Mouse (Mus musculus): ENCODE measurements around the gene Hmcn2. TPM values are rescaled to one million over a fixed set of nuclear protein-coding genes. Genes with fewer than 3 reads are reported as not detected.
A peak's percentile ranks its signal among the peaks of the same experiment; 100 is the strongest.

The Hmcn2 gene
- polyA plus RNA-seq, 1 experiment: 0.96 TPM

DNA sequence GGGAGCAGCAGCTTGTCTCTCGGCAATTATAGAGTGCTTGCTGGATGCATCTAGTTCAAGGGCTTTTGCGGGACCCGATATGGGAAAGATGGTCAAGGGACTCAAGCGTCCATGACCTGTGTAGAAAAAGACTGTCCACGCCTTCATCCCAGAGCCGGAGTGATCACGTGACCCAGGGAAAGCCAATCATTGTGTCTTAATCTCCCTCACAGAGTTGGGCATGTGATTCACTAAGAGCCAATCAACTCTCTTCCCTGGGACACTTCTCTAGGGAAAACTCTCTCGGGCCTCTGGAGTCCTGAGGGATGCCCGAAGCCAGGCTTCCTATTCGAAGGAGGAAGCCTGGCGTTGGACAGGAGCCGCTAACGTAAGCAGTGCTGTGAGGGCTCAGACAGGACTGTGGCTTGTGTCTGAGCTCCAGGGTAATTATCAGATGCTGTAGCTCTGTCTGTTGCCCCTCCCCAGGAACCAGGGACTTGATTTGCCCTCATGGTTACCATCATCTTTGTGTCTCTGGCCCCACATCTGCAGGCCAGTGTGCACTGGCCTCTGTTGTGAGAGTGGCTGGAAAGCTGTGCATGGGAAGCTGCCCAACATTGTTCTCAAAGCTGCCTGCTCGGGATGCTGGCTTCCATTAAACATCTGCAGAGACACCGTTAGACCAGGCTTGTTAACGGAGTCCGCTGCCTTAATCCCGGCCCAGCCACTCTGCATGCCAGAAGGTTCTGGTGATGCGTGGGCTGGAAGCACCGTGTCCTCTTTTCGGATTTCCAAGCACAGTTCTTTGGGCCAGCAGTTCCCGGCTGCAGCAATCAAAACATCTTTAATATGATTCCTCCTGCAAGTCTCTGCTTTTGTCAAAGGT, 9.2 kb upstream of the Hmcn2 start:
- TF ChIP-seq CTCF (IDR thresholded peaks at IDR 0.05; ENCODE audit: borderline replicate concordance, extremely low read depth, insufficient read depth, insufficient read length): no peak
- TF ChIP-seq POLR2A (IDR thresholded peaks at IDR 0.05; ENCODE audit: borderline replicate concordance, extremely low read depth, insufficient read depth, insufficient read length, poor library complexity, severe bottlenecking): no peak
- DNase-seq (ENCODE audit: low read depth): no peak

GRCm38 (mm10) chr2:31305684-31306083, 8.5 kb upstream of the Hmcn2 start:
- peak; percentile 37 for DNase-seq (ENCODE audit: low read depth)
- TF ChIP-seq POLR2A (IDR thresholded peaks at IDR 0.05; ENCODE audit: borderline replicate concordance, extremely low read depth, insufficient read depth, insufficient read length, poor library complexity, severe bottlenecking) (no peak), CTCF (IDR thresholded peaks at IDR 0.05; ENCODE audit: borderline replicate concordance, extremely low read depth, insufficient read depth, insufficient read length) (peak; percentile 64)

DNA sequence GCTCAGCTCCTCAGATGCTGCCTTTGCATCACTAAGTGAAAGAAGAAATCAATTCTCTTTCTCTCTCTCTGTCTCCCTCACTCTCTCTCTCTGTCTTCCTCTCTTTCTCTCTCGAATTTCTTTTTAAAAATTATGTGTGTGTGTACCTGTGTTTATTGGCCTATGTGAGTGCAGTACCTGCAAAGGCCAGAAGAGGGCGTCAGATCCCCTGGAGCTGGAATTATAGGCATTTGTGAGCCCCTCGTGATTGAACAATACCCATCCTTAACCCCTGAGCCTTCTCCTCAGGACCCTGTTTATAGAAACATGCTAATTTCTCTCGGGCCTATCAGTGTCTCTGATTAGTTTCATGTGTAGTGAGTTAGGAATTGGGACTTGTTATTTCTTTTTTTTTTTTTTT, 6.0 kb upstream of the Hmcn2 start:
- DNase-seq (ENCODE audit: low read depth): no peak
- TF ChIP-seq POLR2A (IDR thresholded peaks at IDR 0.05; ENCODE audit: borderline replicate concordance, extremely low read depth, insufficient read depth, insufficient read length, poor library complexity, severe bottlenecking) (no peak), CTCF (IDR thresholded peaks at IDR 0.05; ENCODE audit: borderline replicate concordance, extremely low read depth, insufficient read depth, insufficient read length) (peak; percentile 38; the same call in 1 of the 2 replicates)

DNA sequence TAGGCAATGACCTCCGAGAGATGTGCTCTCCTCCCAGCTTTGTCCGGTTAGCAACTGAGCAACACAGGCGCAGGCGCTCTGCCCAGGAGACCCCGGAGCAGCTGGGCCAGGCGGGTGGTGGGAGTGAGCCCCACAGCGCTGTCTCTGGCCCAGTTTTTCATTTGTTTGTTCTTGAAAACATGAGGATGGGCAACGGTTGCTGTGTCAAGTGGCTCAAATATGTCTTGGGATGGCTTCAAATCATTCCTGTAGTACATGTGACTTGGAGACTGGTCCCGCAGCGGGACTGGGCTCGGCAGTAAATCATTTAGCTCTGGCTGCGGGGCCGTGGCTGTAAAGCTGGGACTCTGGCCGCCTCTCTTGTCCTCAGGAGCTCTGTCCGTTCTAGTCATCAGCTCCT, 4.7 kb upstream of the Hmcn2 start:
- no peak for DNase-seq (ENCODE audit: low read depth)
- TF ChIP-seq CTCF (IDR thresholded peaks at IDR 0.05; ENCODE audit: borderline replicate concordance, extremely low read depth, insufficient read depth, insufficient read length) (no peak), POLR2A (IDR thresholded peaks at IDR 0.05; ENCODE audit: borderline replicate concordance, extremely low read depth, insufficient read depth, insufficient read length, poor library complexity, severe bottlenecking) (no peak)

DNA sequence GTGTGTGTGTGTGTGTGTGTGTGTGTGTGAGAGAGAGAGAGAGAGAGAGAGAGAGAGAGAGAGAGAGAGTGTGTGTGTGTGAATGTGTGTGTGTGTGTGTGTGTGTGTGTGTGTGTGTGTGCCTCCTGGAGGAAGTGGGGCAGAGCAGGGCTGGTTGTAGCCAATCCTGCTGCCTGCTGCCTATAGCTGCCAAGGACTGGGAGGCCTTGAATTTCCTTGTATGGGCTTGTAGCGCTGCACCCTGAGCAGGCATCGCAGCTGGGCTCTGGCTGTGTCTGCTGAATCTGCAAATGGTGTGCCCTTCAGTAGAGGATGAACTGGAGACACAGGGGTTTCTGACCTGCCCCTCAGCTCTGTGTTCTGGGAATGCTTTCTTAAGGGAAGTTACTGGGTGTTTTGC, 3.9 kb downstream of the Hmcn2 start:
- peak; percentile 49 for DNase-seq (ENCODE audit: low read depth)
- TF ChIP-seq POLR2A (IDR thresholded peaks at IDR 0.05; ENCODE audit: borderline replicate concordance, extremely low read depth, insufficient read depth, insufficient read length, poor library complexity, severe bottlenecking) (no peak), CTCF (IDR thresholded peaks at IDR 0.05; ENCODE audit: borderline replicate concordance, extremely low read depth, insufficient read depth, insufficient read length) (no peak)

GRCm38 (mm10) chr2:31319200-31319599, 5.0 kb downstream of the Hmcn2 start:
- TF ChIP-seq POLR2A (IDR thresholded peaks at IDR 0.05; ENCODE audit: borderline replicate concordance, extremely low read depth, insufficient read depth, insufficient read length, poor library complexity, severe bottlenecking) (no peak), CTCF (IDR thresholded peaks at IDR 0.05; ENCODE audit: borderline replicate concordance, extremely low read depth, insufficient read depth, insufficient read length) (no peak)

DNA sequence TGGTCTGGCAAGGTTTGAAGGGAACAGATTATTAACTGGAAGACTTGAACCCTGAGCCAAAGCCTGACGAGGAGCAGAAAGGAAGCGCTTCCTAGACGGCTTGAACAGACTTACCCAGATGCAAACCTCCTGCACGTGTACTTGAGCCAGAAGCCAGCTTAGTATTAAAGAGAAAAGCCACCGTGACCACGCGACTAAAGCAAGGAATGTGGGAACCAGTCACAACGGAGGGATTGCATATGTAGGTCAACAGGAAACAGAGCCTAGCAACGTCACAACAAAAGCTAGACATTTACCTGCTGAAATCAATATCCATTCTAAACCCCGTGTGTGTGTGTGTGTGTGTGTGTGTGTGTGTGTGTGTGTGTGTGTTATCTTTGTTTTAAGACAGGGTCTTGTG, 13.0 kb downstream of the Hmcn2 start:
- TF ChIP-seq POLR2A (IDR thresholded peaks at IDR 0.05; ENCODE audit: borderline replicate concordance, extremely low read depth, insufficient read depth, insufficient read length, poor library complexity, severe bottlenecking): no peak
- TF ChIP-seq CTCF (IDR thresholded peaks at IDR 0.05; ENCODE audit: borderline replicate concordance, extremely low read depth, insufficient read depth, insufficient read length): no peak
- DNase-seq (ENCODE audit: low read depth): no peak

More at GRCm38 (mm10) chr2:31319200-31319599, 5.0 kb downstream of the Hmcn2 start:
- DNase-seq (ENCODE audit: low read depth): no peak

GRCm38 (mm10) chr2:31337706-31338330, 23.6 kb downstream of the Hmcn2 start:
- peak; percentile 77 for DNase-seq (ENCODE audit: low read depth)
- no peak for TF ChIP-seq POLR2A (IDR thresholded peaks at IDR 0.05; ENCODE audit: borderline replicate concordance, extremely low read depth, insufficient read depth, insufficient read length, poor library complexity, severe bottlenecking)
- no peak for TF ChIP-seq CTCF (IDR thresholded peaks at IDR 0.05; ENCODE audit: borderline replicate concordance, extremely low read depth, insufficient read depth, insufficient read length)

DNA sequence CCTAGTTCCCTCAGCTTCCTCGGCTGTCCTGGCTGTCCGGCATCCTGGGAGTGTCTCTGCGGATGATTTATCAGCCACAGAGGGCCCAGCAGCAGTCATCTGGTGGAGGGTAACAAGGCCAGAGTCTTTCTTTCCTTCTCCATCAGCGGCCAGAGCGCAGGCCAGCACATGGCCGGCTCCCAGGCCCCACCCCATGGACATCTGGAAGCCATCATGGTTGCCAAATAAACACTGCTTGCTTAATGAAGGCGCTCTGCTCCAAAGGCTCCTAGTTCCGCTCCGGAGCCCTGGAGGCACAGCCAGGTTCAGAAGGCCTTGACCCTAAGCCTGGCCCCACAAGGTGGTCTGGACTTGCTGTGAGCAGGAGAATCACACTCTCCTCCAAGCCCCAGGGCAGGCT, 25.6 kb downstream of the Hmcn2 start:
- TF ChIP-seq POLR2A (IDR thresholded peaks at IDR 0.05; ENCODE audit: borderline replicate concordance, extremely low read depth, insufficient read depth, insufficient read length, poor library complexity, severe bottlenecking) (no peak), CTCF (IDR thresholded peaks at IDR 0.05; ENCODE audit: borderline replicate concordance, extremely low read depth, insufficient read depth, insufficient read length) (no peak)
- no peak for DNase-seq (ENCODE audit: low read depth)

- DNase-seq (ENCODE audit: low read depth): peak; percentile 35
Observed at GRCm38 (mm10) chr2:31341726-31342535, 27.7 kb downstream of the Hmcn2 start.

GRCm38 (mm10) chr2:31346096-31346495, 31.9 kb downstream of the Hmcn2 start:
- peak; percentile 20 for DNase-seq (ENCODE audit: low read depth)
- TF ChIP-seq CTCF (IDR thresholded peaks at IDR 0.05; ENCODE audit: borderline replicate concordance, extremely low read depth, insufficient read depth, insufficient read length): no peak
- TF ChIP-seq POLR2A (IDR thresholded peaks at IDR 0.05; ENCODE audit: borderline replicate concordance, extremely low read depth, insufficient read depth, insufficient read length, poor library complexity, severe bottlenecking): no peak

More at GRCm38 (mm10) chr2:31341726-31342535, 27.7 kb downstream of the Hmcn2 start:
- no peak for TF ChIP-seq CTCF (IDR thresholded peaks at IDR 0.05; ENCODE audit: borderline replicate concordance, extremely low read depth, insufficient read depth, insufficient read length)
- no peak for TF ChIP-seq POLR2A (IDR thresholded peaks at IDR 0.05; ENCODE audit: borderline replicate concordance, extremely low read depth, insufficient read depth, insufficient read length, poor library complexity, severe bottlenecking)

Measured in brain, embryonic 14.5 days (tissue).